ENCODE assay signal across 10 mouse cellular contexts in genomic region chr8:109312731-109313130, GRCm38 (mm10).
A peak's percentile ranks its signal among the peaks of the same experiment; 100 is the strongest.
DNase-seq lines count a peak whose midpoint lies in the region; ATAC-seq and TF ChIP-seq lines count a peak whose summit lies in the region.
"Had no signal": no experiment of that assay in that cellular context is flagged by ENCODE, and none has a peak within 500 bp of the region (broad histone marks: within the 10 kb centered on the region; RNA-seq: fewer than 3 reads in every experiment).

No protein-coding gene starts in this region.

- H3K36me3 ChIP-seq in kidney, postnatal 0 days (ENCODE audit: insufficient read depth, low read length), result no peaks in the 10 kb centered on the region
- no peaks in the 10 kb centered on the region for H3K36me3 ChIP-seq in kidney, adult 2 months (ENCODE audit: control insufficient read depth, insufficient read depth, low read length)
- H3K36me3 ChIP-seq in limb, embryonic 10.5 days, result no peaks in the 10 kb centered on the region
- no peaks in the 10 kb centered on the region for H3K36me3 ChIP-seq in neural tube, embryonic 14.5 days (ENCODE audit: control insufficient read depth, insufficient read depth, low read length)

- H3K27ac ChIP-seq in kidney, postnatal 0 days, result no peak overlapping the region
- no peak overlapping the region for H3K27ac ChIP-seq in kidney, adult 2 months (ENCODE audit: insufficient read depth, low read depth, low read length)
- peak overlapping the region; percentile 69 for H3K27ac ChIP-seq in limb, embryonic 10.5 days
- H3K27ac ChIP-seq in neural tube, embryonic 14.5 days (ENCODE audit: low read depth, low read length), result peak overlapping the region; percentile 57; the same call in 1 of the 2 replicates

- TF ChIP-seq CTCF in kidney, postnatal 0 days (IDR thresholded peaks at IDR 0.05; ENCODE audit: low read depth), result no peak
- TF ChIP-seq CTCF in kidney, adult 2 months (conservative IDR thresholded peaks at IDR 0.05; ENCODE audit: insufficient read depth, insufficient read length, low read depth, low read length), result no peak

- no peaks in the 10 kb centered on the region for H3K9me3 ChIP-seq in kidney, postnatal 0 days (replicated peaks; ENCODE audit: low read length)
- no peaks in the 10 kb centered on the region for H3K9me3 ChIP-seq in limb, embryonic 10.5 days (replicated peaks)
- H3K9me3 ChIP-seq in neural tube, embryonic 14.5 days (ENCODE audit: control insufficient read depth, low read length), result no peaks in the 10 kb centered on the region

- 15% methylated on average over 8 of the region's 8 CpGs for WGBS in kidney, postnatal 0 days
- WGBS in kidney, adult 2 months, result 26% methylated on average over 8 of the region's 8 CpGs
- 3% methylated on average over 8 of the region's 8 CpGs for WGBS in limb, embryonic 10.5 days
- WGBS in neural tube, embryonic 14.5 days, result 6% methylated on average over 8 of the region's 8 CpGs

- peak; percentile 49 for DNase-seq in kidney, postnatal 0 days (ENCODE audit: low spot score)
- DNase-seq in kidney, adult 2 months, result no peak
- peak; percentile 45 for DNase-seq in embryo, embryonic 11.5 days (ENCODE audit: low read depth, low spot score)
- DNase-seq in limb, embryonic 10.5 days (ENCODE audit: low spot score), result peak; percentile 60
- DNase-seq in frontal cortex, postnatal 25 days (ENCODE audit: low spot score in 2 of 2), result no peak
- DNase-seq in right cerebral cortex, postnatal 25 days, result no peak
- DNase-seq in thymus, postnatal 4 days, result no peak
- DNase-seq: cerebellum, postnatal 14 days; layer of hippocampus, postnatal 36 days had no signal

- 0 out of 2 replicates have a peak, but pooled peaks have one; percentile 57 for ATAC-seq in kidney, postnatal 0 days (replicated peaks; ENCODE audit: low FRiP score, low read depth)
- peak; percentile 41; the same call in 1 of the 2 replicates for ATAC-seq in neural tube, embryonic 14.5 days (ENCODE audit: low read depth)

- H3K9ac ChIP-seq in kidney, postnatal 0 days (ENCODE audit: low read depth, low read length), result no peak overlapping the region
- 0 out of 2 replicates have a peak overlapping the region, but pooled peaks have one; percentile 16 for H3K9ac ChIP-seq in neural tube, embryonic 14.5 days (replicated peaks; ENCODE audit: low read depth, low read length)

- no peaks in the 10 kb centered on the region for H3K4me1 ChIP-seq in kidney, postnatal 0 days (replicated peaks; ENCODE audit: insufficient read depth, low read length)
- no peaks in the 10 kb centered on the region; the same call in 1 of the 2 replicates for H3K4me1 ChIP-seq in kidney, adult 2 months (ENCODE audit: control insufficient read depth, insufficient read depth, low read length)
- peaks cover 47% of the 10 kb centered on the region for H3K4me1 ChIP-seq in limb, embryonic 10.5 days
- peaks cover 21% of the 10 kb centered on the region; the same call in 1 of the 2 replicates for H3K4me1 ChIP-seq in neural tube, embryonic 14.5 days (ENCODE audit: control insufficient read depth, insufficient read depth, low read length)

- no peak overlapping the region for H3K4me2 ChIP-seq in kidney, postnatal 0 days (ENCODE audit: low read length)
- H3K4me2 ChIP-seq in neural tube, embryonic 14.5 days (ENCODE audit: low read depth, low read length), result no peak overlapping the region

- no peaks in the 10 kb centered on the region for H3K27me3 ChIP-seq in kidney, postnatal 0 days (ENCODE audit: insufficient read depth, low read length)
- no peaks in the 10 kb centered on the region; the same call in 1 of the 2 replicates for H3K27me3 ChIP-seq in kidney, adult 2 months (replicated peaks; ENCODE audit: control insufficient read depth, insufficient read depth, low read length)
- H3K27me3 ChIP-seq in limb, embryonic 10.5 days (ENCODE audit: low read depth, poor library complexity, severe bottlenecking), result peaks cover 56% of the 10 kb centered on the region
- H3K27me3 ChIP-seq in neural tube, embryonic 14.5 days (ENCODE audit: control insufficient read depth, insufficient read depth, low read length), result no peaks in the 10 kb centered on the region

- TF ChIP-seq POLR2A in kidney, adult 2 months (IDR thresholded peaks at IDR 0.05; ENCODE audit: low read depth, low read length), result no peak

- no peak overlapping the region for H3K4me3 ChIP-seq in kidney, postnatal 0 days (replicated peaks; ENCODE audit: low read depth, low read length)
- H3K4me3 ChIP-seq in kidney, adult 2 months (ENCODE audit: insufficient read depth, low read depth, low read length), result no peak overlapping the region
- peak overlapping the region; percentile 21; the same call in 1 of the 2 replicates for H3K4me3 ChIP-seq in limb, embryonic 10.5 days
- no peak overlapping the region for H3K4me3 ChIP-seq in neural tube, embryonic 14.5 days (ENCODE audit: low read depth, low read length)

Comparison
In these comparisons a context has a peak if more than half of its experiments do, and no peak if none do; other contexts are left out.
1. DNase-seq: peak in kidney, postnatal 0 days (single experiment), embryo, embryonic 11.5 days (single experiment) and limb, embryonic 10.5 days (single experiment); none in kidney, adult 2 months (single experiment), frontal cortex, postnatal 25 days (0 of 2), right cerebral cortex, postnatal 25 days (single experiment) and thymus, postnatal 4 days (single experiment).
2. H3K27ac ChIP-seq: peak in limb, embryonic 10.5 days (single experiment) and neural tube, embryonic 14.5 days (single experiment); none in kidney, postnatal 0 days (single experiment) and kidney, adult 2 months (single experiment).